Mouse (Mus musculus): ENCODE results near the gene Vstm5.

GRCm38 (mm10) chr9:15232445-15232844, 6.4 kb upstream of the Vstm5 start:
- no peak for TF ChIP-seq CTCF (IDR thresholded peaks at IDR 0.05; ENCODE audit: low read depth, low read length)
- no peak for TF ChIP-seq GATA1 (IDR thresholded peaks at IDR 0.05; ENCODE audit: borderline replicate concordance, low read length)
- TF ChIP-seq POLR2AphosphoS5 (IDR thresholded peaks at IDR 0.05; ENCODE audit: insufficient replicate concordance, low read depth, low read length): no peak
